Mouse (Mus musculus) ES-Bruce4 (cell line): ENCODE measurements at regions not wholly inside any gene's neighbourhood (a gene's known extent, or its start where the extent isn't known, plus 50 kb on each side); places are given as distances from the start of the nearest gene placed in this dataset.

Experiments
- CTCF ChIP-seq: IDR thresholded peaks from one replicate; pipeline ENCODE4 v1.8.1; 2011; ENCODE audit warnings: low read depth, low read length
- POLR2A ChIP-seq: IDR thresholded peaks from one replicate; pipeline ENCODE4 v1.8.1; 2011; ENCODE audit warnings: low read length; ENCODE audit not compliant: insufficient read depth

GRCm38 (mm10) chr6:10468967-10469366 is 1438.3 kb downstream of the Ndufa4 start:
- TF ChIP-seq POLR2A, result no peak
- TF ChIP-seq CTCF, result no peak
